Mouse (Mus musculus) ovary, postnatal 14 days (tissue): ENCODE measurements around the gene Lpcat3.

Experiments
- DNase-seq: peaks from one replicate; pipeline ENCODE4 v3.0.0; 2022; ENCODE audit warnings: low spot score

Gene Lpcat3

GRCm38 (mm10) chr6:124739231-124739796 lies 76.5 kb downstream of the Lpcat3 start:
- no peak for DNase-seq

GRCm38 (mm10) chr6:124740211-124740887 lies 77.5 kb downstream of the Lpcat3 start:
- DNase-seq, result no peak

- DNase-seq, result peak; percentile 81
These were observed 78.3 kb downstream of the Lpcat3 start, which contains the start of gene Grcc10 for GRCm38 (mm10) chr6:124740888-124741761. Grcc10 (minus strand) TSS chr6:124741374.

GRCm38 (mm10) chr6:124741842-124742241 lies 79.0 kb downstream of the Lpcat3 start:
- no peak for DNase-seq

- no peak for DNase-seq
These were observed 80.2 kb downstream of the Lpcat3 start for GRCm38 (mm10) chr6:124742839-124743514.

- no peak for DNase-seq
These were observed 80.8 kb downstream of the Lpcat3 start for GRCm38 (mm10) chr6:124743647-124744046.

GRCm38 (mm10) chr6:124744755-124745321 lies 82.0 kb downstream of the Lpcat3 start:
- DNase-seq, result no peak

GRCm38 (mm10) chr6:124745490-124746295 lies 82.9 kb downstream of the Lpcat3 start:
- peak; percentile 94 for DNase-seq

GRCm38 (mm10) chr6:124746296-124746605 lies 83.4 kb downstream of the Lpcat3 start:
- DNase-seq, result no peak

- no peak for DNase-seq
These were observed 84.1 kb downstream of the Lpcat3 start for GRCm38 (mm10) chr6:124746654-124747632.

GRCm38 (mm10) chr6:124750405-124750804 lies 87.6 kb downstream of the Lpcat3 start:
- no peak for DNase-seq

GRCm38 (mm10) chr6:124753861-124754260 lies 91.0 kb downstream of the Lpcat3 start:
- DNase-seq, result no peak
